Mouse (Mus musculus) myocyte (in vitro differentiated cells): ENCODE data around the gene Astn1.

Source experiments
- CEBPB ChIP-seq: IDR thresholded peaks from 2 replicates; pipeline ENCODE4 v1.6.1; 2011; ENCODE audit warnings: mild to moderate bottlenecking, moderate library complexity; ENCODE audit not compliant: poor library complexity, insufficient read depth, severe bottlenecking
- E2F4 ChIP-seq: IDR thresholded peaks from one replicate; pipeline ENCODE4 v1.6.1; 2011; ENCODE audit warnings: mild to moderate bottlenecking, control low read depth, moderate library complexity; ENCODE audit not compliant: insufficient read depth
- MAX ChIP-seq: IDR thresholded peaks from one replicate; pipeline ENCODE4 v1.6.1; 2011; ENCODE audit warnings: low read depth, mild to moderate bottlenecking, control low read depth
- MYOD1 ChIP-seq, 3 experiments: IDR thresholded peaks; one replicate each; pipeline ENCODE4 v1.6.1; 2011; ENCODE audit warnings: control low read depth in 2 of 3, low read depth in 2 of 3, mild to moderate bottlenecking in 2 of 3, moderate library complexity in 1 of 3; ENCODE audit not compliant: insufficient read length in 2 of 3, control insufficient read depth in 1 of 3
- MYOG ChIP-seq, 3 experiments: IDR thresholded peaks; one replicate each; pipeline ENCODE4 v1.6.1; 2011; ENCODE audit warnings: control low read depth in 2 of 3, low read depth in 2 of 3, mild to moderate bottlenecking in 2 of 3; ENCODE audit not compliant: insufficient read length in 2 of 3, control insufficient read depth in 1 of 3, insufficient read depth in 1 of 3
- POLR2A ChIP-seq: IDR thresholded peaks from one replicate; pipeline ENCODE4 v1.6.1; 2011; ENCODE audit warnings: low read depth, mild to moderate bottlenecking, control low read depth, moderate library complexity; ENCODE audit not compliant: insufficient read length
- POLR2AphosphoS2 ChIP-seq: IDR thresholded peaks from one replicate; pipeline ENCODE4 v1.6.1; 2011; ENCODE audit warnings: low read depth, control low read depth; ENCODE audit not compliant: insufficient read length
- REST ChIP-seq: IDR thresholded peaks from one replicate; pipeline ENCODE4 v1.6.1; 2011; ENCODE audit warnings: mild to moderate bottlenecking, control low read depth, moderate library complexity; ENCODE audit not compliant: insufficient read depth, insufficient read length
- SRF ChIP-seq: IDR thresholded peaks from one replicate; pipeline ENCODE4 v1.6.1; 2011; ENCODE audit warnings: low read depth; ENCODE audit not compliant: control insufficient read depth, insufficient read length
- TCF12 ChIP-seq: IDR thresholded peaks from one replicate; pipeline ENCODE4 v1.6.1; 2011; ENCODE audit warnings: mild to moderate bottlenecking, control low read depth; ENCODE audit not compliant: poor library complexity, insufficient read depth, severe bottlenecking
- USF1 ChIP-seq: IDR thresholded peaks from one replicate; pipeline ENCODE4 v1.6.1; 2011; ENCODE audit warnings: low read depth, mild to moderate bottlenecking, control low read depth, moderate library complexity

DNA sequence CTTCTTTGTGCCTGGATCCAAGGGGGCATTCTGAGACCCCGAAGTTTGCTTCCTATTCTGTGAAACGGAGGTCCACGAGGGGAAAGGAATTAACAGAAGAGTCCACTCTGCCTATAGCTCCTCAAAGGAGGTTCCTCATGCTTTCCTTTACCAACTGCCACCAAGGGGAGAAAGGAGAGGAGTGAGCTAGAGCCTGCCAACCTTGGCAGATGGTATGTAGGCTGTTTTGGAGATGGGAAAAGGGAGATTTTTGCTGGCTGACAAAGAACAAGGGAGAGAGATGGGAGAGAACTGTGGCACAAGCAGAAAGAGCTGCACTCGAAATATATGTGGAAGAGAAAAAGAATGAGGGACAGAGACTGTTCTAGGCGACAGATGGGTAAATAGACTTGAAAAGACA, 33.9 kb upstream of the Astn1 start:
- TF ChIP-seq USF1 (no peak), MYOG (IDR thresholded peaks at IDR 0.05; ENCODE audit: control insufficient read depth in 1 of 3, insufficient read depth in 1 of 3, insufficient read length in 2 of 3, low read depth in 2 of 3) (no peak), E2F4 (no peak), CEBPB (no peak), POLR2A (no peak), MAX (no peak), REST (no peak), SRF (no peak), TCF12 (no peak), MYOD1 (IDR thresholded peaks at IDR 0.05; ENCODE audit: control insufficient read depth in 1 of 3, insufficient read length in 2 of 3, low read depth in 2 of 3) (no peak), POLR2AphosphoS2 (no peak)
